Mouse (Mus musculus): Measurements from ENCODE around the gene Iqgap1.

GRCm38 (mm10) chr7:80843910-80844640, 18.3 kb upstream of the Iqgap1 start:
- TF ChIP-seq POLR2A (IDR thresholded peaks at IDR 0.05; ENCODE audit: low read depth, low read length) (no peak), CTCF (IDR thresholded peaks at IDR 0.05; ENCODE audit: borderline replicate concordance, insufficient read depth, low read length) (no peak)
